Mouse (Mus musculus) lung, embryonic 14.5 days (tissue): ENCODE data around the gene Rwdd3. TPM values are rescaled to one million over a fixed set of nuclear protein-coding genes. Genes with fewer than 3 reads are reported as not detected.

Experiments
- ATAC-seq: fragments of 200-750 bp; cut with Nextera tagmentation; 2 replicates; pipeline ENCODE4 v1.8.0; 2017; ENCODE audit warnings: mild to moderate bottlenecking, moderate TSS enrichment, moderate library complexity; ENCODE audit not compliant: insufficient read depth
- DNase-seq: peaks from one replicate; pipeline ENCODE4 v3.0.0-alpha.2; 2015
- H3K27ac ChIP-seq: fragments of 300-500 bp; sonication (generic); 2 replicates; pipeline ENCODE4 v1.5.1; 2014; ENCODE audit warnings: low read depth, mild to moderate bottlenecking, moderate library complexity
- H3K27me3 ChIP-seq: fragments of 300-500 bp; sonication (generic); 2 replicates; pipeline ENCODE4 v1.6.1; 2014; ENCODE audit warnings: low read length, control low read depth; ENCODE audit not compliant: insufficient read depth
- H3K36me3 ChIP-seq: fragments of 300-500 bp; sonication (generic); 2 replicates; pipeline ENCODE4 v1.6.1; 2014; ENCODE audit warnings: control low read depth; ENCODE audit not compliant: insufficient read depth
- H3K4me1 ChIP-seq: fragments of 300-500 bp; sonication (generic); 2 replicates; pipeline ENCODE4 v1.6.1; 2014; ENCODE audit warnings: antibody characterized with exemption, control low read depth; ENCODE audit not compliant: insufficient read depth
- H3K4me2 ChIP-seq: fragments of 300-500 bp; sonication (generic); 2 replicates; pipeline ENCODE4 v1.6.1; 2014; ENCODE audit warnings: mild to moderate bottlenecking
- H3K4me3 ChIP-seq: fragments of 300-500 bp; sonication (generic); 2 replicates; pipeline ENCODE4 v1.5.1; 2014; ENCODE audit warnings: low read depth, low read length
- H3K9ac ChIP-seq: fragments of 300-500 bp; sonication (generic); 2 replicates; pipeline ENCODE4 v1.6.1; 2014
- H3K9me3 ChIP-seq: fragments of 300-500 bp; sonication (generic); 2 replicates; pipeline ENCODE4 v1.6.1; 2016; ENCODE audit warnings: low read depth, low read length, control low read depth
- CTCF ChIP-seq: IDR thresholded peaks from 2 replicates; pipeline ENCODE4 v1.5.1; 2016; ENCODE audit warnings: antibody characterized with exemption, low read depth
- WGBS: fragments of 180-500 bp; shearing (Covaris S2); extraction: QIAGEN DNeasy Blood & Tissue Kit; methylation state at CpG from one replicate; pipeline ENCODE4 v1.1.7; 2014; 5-methylcytosine and 5-hydroxymethylcytosine counted together
- polyA plus RNA-seq: library from polyadenylated mRNA; unstranded; fragments of >200 nt; fragmentation: Nextera tagmentation; extraction: Ambion mirVana; gene quantifications from 2 replicates; pipeline ENCODE4 v1.2.1, GENCODE M21; 2014

Rwdd3 gene
- polyA plus RNA-seq: 4.3 and 4.4 TPM in 2 replicates

GRCm38 (mm10) chr3:121171243-121171871 is at the start of gene Rwdd3:
Rwdd3 (minus strand) TSS chr3:121171695.
- TF ChIP-seq CTCF: peak; percentile 87
- peak; percentile 95 for DNase-seq
- ATAC-seq: peak; percentile 96
- H3K4me3 ChIP-seq: peak within 1 kb of the TSS; percentile 70
- H3K27me3 ChIP-seq: no peaks in the 10 kb centered on the region
- WGBS: under 1% methylated on average over 40 of the region's 40 CpGs
- peak within 1 kb of the TSS; percentile 63 for H3K9ac ChIP-seq
- H3K4me2 ChIP-seq: peak within 1 kb of the TSS; percentile 83
- H3K36me3 ChIP-seq: no peaks in the 10 kb centered on the region
- H3K4me1 ChIP-seq: no peaks in the 10 kb centered on the region
- H3K9me3 ChIP-seq: no peaks in the 10 kb centered on the region; the same call in 1 of the 2 replicates
- H3K27ac ChIP-seq: peak within 1 kb of the TSS; percentile 67; the same call in 1 of the 2 replicates

- 73% methylated on average over 6 of the region's 6 CpGs for WGBS
- Histone ChIP-seq H3K9ac (no peak overlapping the region), H3K36me3 (no peaks in the 10 kb centered on the region), H3K4me2 (no peak overlapping the region), H3K4me1 (no peaks in the 10 kb centered on the region), H3K27ac (no peak overlapping the region), H3K27me3 (no peaks in the 10 kb centered on the region; the same call in 1 of the 2 replicates), H3K9me3 (no peaks in the 10 kb centered on the region), H3K4me3 (no peak overlapping the region)
- no peak for ATAC-seq
- TF ChIP-seq CTCF: no peak
- DNase-seq: no peak
Measured at GRCm38 (mm10) chr3:121217011-121217410, 45.5 kb upstream of the Rwdd3 start.

- H3K9me3 ChIP-seq: no peaks in the 10 kb centered on the region
- ATAC-seq: no peak
Measured at GRCm38 (mm10) chr3:121213501-121213900, 42.0 kb upstream of the Rwdd3 start.

GRCm38 (mm10) chr3:121212156-121212555 is 40.7 kb upstream of the Rwdd3 start:
- no peaks in the 10 kb centered on the region for H3K36me3 ChIP-seq
- ATAC-seq (no peak), DNase-seq (peak; percentile 13)
- TF ChIP-seq CTCF: no peak
- no peaks in the 10 kb centered on the region for H3K9me3 ChIP-seq
- H3K4me2 ChIP-seq: no peak overlapping the region
- 34% methylated on average over 1 of the region's 1 CpGs for WGBS
- no peaks in the 10 kb centered on the region for H3K27me3 ChIP-seq
- H3K4me1 ChIP-seq: no peaks in the 10 kb centered on the region
- H3K9ac ChIP-seq: no peak overlapping the region
- no peak overlapping the region for H3K27ac ChIP-seq
- H3K4me3 ChIP-seq: no peak overlapping the region

More at GRCm38 (mm10) chr3:121213501-121213900, 42.0 kb upstream of the Rwdd3 start:
- whole genome bisulfite sequencing: 70% methylated on average over 3 of the region's 3 CpGs
- Histone ChIP-seq H3K9ac (no peak overlapping the region), H3K4me1 (no peaks in the 10 kb centered on the region), H3K27me3 (no peaks in the 10 kb centered on the region), H3K4me2 (no peak overlapping the region), H3K4me3 (no peak overlapping the region), H3K27ac (no peak overlapping the region), H3K36me3 (no peaks in the 10 kb centered on the region)
- TF ChIP-seq CTCF: no peak
- no peak for DNase-seq

GRCm38 (mm10) chr3:121208994-121209393 is 37.5 kb upstream of the Rwdd3 start:
- Histone ChIP-seq H3K27ac (no peak overlapping the region), H3K27me3 (no peaks in the 10 kb centered on the region), H3K4me2 (no peak overlapping the region), H3K9me3 (no peaks in the 10 kb centered on the region), H3K4me3 (no peak overlapping the region), H3K36me3 (no peaks in the 10 kb centered on the region), H3K4me1 (no peaks in the 10 kb centered on the region), H3K9ac (no peak overlapping the region)
- ATAC-seq: no peak
- DNase-seq: no peak
- TF ChIP-seq CTCF: no peak
- 79% methylated on average over 5 of the region's 5 CpGs for WGBS

GRCm38 (mm10) chr3:121206202-121206882 is 34.8 kb upstream of the Rwdd3 start:
- no peak for TF ChIP-seq CTCF
- DNase-seq (no peak), ATAC-seq (no peak)
- no peaks in the 10 kb centered on the region for H3K27me3 ChIP-seq
- no peak overlapping the region for H3K4me2 ChIP-seq
- 82% methylated on average over 19 of the region's 19 CpGs for WGBS
- no peak overlapping the region for H3K4me3 ChIP-seq
- no peak overlapping the region for H3K9ac ChIP-seq
- no peaks in the 10 kb centered on the region for H3K9me3 ChIP-seq
- H3K27ac ChIP-seq: no peak overlapping the region
- no peaks in the 10 kb centered on the region for H3K36me3 ChIP-seq
- no peaks in the 10 kb centered on the region for H3K4me1 ChIP-seq

- WGBS: 79% methylated on average over 2 of the region's 2 CpGs
- no peak for DNase-seq
- Histone ChIP-seq H3K9me3 (no peaks in the 10 kb centered on the region), H3K4me1 (no peaks in the 10 kb centered on the region), H3K9ac (no peak overlapping the region), H3K27me3 (no peaks in the 10 kb centered on the region), H3K4me2 (no peak overlapping the region), H3K36me3 (no peaks in the 10 kb centered on the region), H3K27ac (no peak overlapping the region), H3K4me3 (no peak overlapping the region)
- no peak for ATAC-seq
- no peak for TF ChIP-seq CTCF
Measured at GRCm38 (mm10) chr3:121202638-121203037, 31.1 kb upstream of the Rwdd3 start.
